Mouse (Mus musculus): ENCODE results near the gene Mast4.

DNA sequence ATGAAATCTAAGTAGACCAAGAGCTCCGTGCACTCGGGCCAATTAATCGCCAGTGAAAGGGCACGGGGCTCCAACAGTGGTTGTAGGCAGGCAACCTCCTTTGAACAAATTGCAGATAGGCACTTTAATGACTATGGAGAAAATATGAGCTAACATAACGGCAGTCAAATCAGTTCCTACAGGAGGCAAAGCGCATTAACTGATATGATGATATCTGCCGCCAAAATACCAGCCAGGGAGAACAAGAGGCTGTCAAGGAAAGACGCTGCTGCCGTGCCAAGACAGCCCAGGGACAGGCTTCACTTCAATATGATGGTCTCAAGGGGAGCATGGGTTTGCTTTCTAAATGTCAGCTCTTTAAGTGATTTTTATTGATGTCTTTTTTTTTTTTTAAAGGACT, 401.9 kb downstream of the Mast4 start:
- TF ChIP-seq TCF12 (IDR thresholded peaks at IDR 0.05; ENCODE audit: low read depth, low read length): no peak
- TF ChIP-seq JUND (IDR thresholded peaks at IDR 0.05; ENCODE audit: low read depth, low read length): no peak
- TF ChIP-seq POLR2A (IDR thresholded peaks at IDR 0.05; ENCODE audit: control insufficient read depth in 1 of 2, insufficient read depth in 1 of 2, low read depth in 1 of 2, low read length in 2 of 2, poor library complexity in 1 of 2): no peak

Measured in MEL (cell line).